Mouse (Mus musculus) lung, postnatal 0 days (tissue): ENCODE data around the gene Gm20388.

ENCODE experiments used
- CTCF ChIP-seq: IDR thresholded peaks from 2 replicates; pipeline ENCODE4 v1.5.1; 2016; ENCODE audit warnings: antibody characterized with exemption, mild to moderate bottlenecking
- EP300 ChIP-seq: IDR thresholded peaks from 2 replicates; pipeline ENCODE4 v1.6.1; 2016; ENCODE audit warnings: antibody characterized with exemption, mild to moderate bottlenecking, control low read depth

DNA sequence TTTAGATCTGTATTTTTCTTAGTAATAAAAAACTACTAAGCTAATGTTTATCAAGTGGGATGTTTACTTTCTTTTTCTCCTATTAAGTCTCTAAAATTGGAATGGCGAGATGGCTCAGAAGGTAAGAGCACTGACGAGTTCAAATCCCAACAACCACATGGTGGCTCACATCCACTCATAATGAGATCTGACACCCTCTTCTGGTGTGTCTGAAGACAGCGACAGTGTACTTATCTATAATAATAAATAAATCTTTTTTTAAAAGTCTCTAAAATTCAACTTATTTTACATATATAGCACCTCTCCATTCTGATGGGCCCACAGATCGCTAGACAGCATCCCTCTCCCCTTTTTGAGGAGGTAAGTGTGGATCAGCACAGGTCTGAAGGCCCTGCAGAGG, 2699.6 kb downstream of the Gm20388 start:
- 0 out of 2 replicates have a peak, but pooled peaks have one; percentile 7 for TF ChIP-seq CTCF
- TF ChIP-seq EP300, result no peak
